Mouse (Mus musculus): Measurements from ENCODE around the gene 0610037L13Rik. TPM values are rescaled to one million over a fixed set of nuclear protein-coding genes. Genes with fewer than 3 reads are reported as not detected.
A peak's percentile ranks its signal among the peaks of the same experiment; 100 is the strongest.

Gene 0610037L13Rik
- polyA plus RNA-seq, 1 experiment from 2014 or later = 117 TPM

DNA sequence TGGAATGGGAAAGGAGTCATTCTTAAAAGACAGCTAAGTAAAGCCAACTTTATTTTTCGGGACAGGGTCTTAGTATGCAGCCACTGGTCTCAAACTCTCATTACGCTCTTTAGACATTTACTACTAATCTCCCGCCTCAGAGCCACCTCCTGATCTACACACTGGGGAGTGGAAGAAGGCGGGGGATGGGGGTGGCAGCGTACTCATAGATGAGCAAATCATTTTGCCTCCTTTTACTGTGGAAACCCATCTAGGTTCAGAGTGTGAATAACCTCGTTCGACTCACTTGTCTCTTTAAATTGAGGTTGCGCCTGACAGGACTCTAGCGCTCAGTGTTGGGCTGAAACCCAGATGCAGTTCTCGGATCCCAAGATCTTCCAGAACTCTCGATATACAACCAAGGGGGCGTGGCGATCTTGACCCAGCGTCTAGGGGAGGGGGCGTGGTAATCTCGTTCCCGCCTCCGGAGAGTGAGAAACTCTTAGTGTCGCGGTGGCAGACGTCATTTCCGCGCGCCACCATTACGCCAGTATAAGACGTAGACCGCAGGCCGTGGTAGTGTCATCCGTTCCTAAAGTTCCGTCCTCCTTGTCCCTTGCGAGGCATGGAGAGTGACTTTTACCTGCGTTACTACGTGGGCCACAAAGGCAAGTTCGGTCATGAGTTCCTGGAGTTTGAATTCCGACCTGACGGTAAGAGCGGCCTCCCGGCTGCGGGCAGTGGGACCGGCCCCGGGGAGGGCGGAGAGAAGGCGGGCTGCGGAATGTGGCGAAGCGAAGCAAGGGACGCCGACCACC, 10.2 kb upstream of the 0610037L13Rik start, which contains the start of gene Magoh:
Magoh (plus strand) TSS at position 502 of the 797 bp plus-strand sequence.
- DNase-seq (ENCODE audit: low spot score) = peak; percentile 95
- H3K27me3 ChIP-seq (ENCODE audit: low read depth, poor library complexity, severe bottlenecking) = no peaks in the 10 kb centered on the region
- peaks cover 15% of the 10 kb centered on the region for H3K4me1 ChIP-seq
- 4% methylated on average over 48 of the region's 48 CpGs for WGBS
- H3K27ac ChIP-seq = peak within 1 kb of the TSS; percentile 87
- no peaks in the 10 kb centered on the region for H3K9me3 ChIP-seq (replicated peaks)
- peak within 1 kb of the TSS; percentile 73 for H3K4me3 ChIP-seq
- peaks cover 35% of the 10 kb centered on the region for H3K36me3 ChIP-seq

DNA sequence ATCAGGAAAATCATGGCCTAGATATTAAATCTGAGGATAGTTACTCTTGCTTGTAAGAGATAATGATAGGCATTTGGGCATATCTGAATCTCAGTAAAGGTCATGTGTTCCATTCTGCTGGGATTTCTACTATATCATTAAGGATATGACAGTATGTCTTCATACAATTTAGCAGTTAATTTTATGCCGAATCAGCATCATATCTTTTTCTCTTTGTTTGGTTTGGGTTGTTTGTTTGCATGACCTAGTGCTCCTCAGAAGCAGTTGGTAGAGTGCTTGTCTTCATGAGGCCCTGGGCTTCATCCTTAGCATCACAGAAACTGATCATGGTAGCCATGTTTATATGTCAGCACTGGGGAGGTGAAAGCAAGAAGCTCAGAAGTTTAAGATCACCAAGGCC, 8.0 kb upstream of the 0610037L13Rik start:
- H3K27ac ChIP-seq = no peak overlapping the region
- H3K9me3 ChIP-seq (replicated peaks) = no peaks in the 10 kb centered on the region
- no peak overlapping the region for H3K4me3 ChIP-seq
- no peak for DNase-seq (ENCODE audit: low spot score)
- peaks cover 15% of the 10 kb centered on the region for H3K4me1 ChIP-seq
- H3K27me3 ChIP-seq (ENCODE audit: low read depth, poor library complexity, severe bottlenecking) = no peaks in the 10 kb centered on the region
- peaks cover 57% of the 10 kb centered on the region for H3K36me3 ChIP-seq
- WGBS = 94% methylated on average over 1 of the region's 1 CpGs

DNA sequence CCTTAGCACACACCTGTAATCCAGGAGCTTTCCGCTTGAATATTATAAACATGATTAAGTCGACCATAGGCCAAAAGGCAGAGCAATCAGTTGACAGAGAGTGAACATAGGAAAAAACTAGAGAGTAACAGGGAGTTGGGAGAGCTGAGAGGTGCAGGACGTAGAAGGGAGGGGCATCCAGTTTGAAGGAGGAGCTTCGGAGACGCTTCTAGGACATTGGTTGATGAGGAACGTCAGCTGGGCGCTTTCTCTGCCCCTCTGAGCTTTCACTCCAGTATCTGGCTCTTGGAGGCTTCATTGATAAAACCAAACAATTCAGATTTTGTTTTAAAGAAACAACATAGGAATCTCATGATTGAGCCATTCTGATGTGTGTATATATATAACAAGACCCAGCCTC, 3.2 kb upstream of the 0610037L13Rik start:
- H3K9me3 ChIP-seq (replicated peaks) = no peaks in the 10 kb centered on the region
- H3K36me3 ChIP-seq = peaks cover 74% of the 10 kb centered on the region
- H3K4me1 ChIP-seq = peaks cover 17% of the 10 kb centered on the region
- no peak overlapping the region for H3K27ac ChIP-seq
- no peak overlapping the region for H3K4me3 ChIP-seq
- no peaks in the 10 kb centered on the region for H3K27me3 ChIP-seq (ENCODE audit: low read depth, poor library complexity, severe bottlenecking)
- DNase-seq (ENCODE audit: low spot score) = no peak
- 82% methylated on average over 7 of the region's 7 CpGs for WGBS

DNA sequence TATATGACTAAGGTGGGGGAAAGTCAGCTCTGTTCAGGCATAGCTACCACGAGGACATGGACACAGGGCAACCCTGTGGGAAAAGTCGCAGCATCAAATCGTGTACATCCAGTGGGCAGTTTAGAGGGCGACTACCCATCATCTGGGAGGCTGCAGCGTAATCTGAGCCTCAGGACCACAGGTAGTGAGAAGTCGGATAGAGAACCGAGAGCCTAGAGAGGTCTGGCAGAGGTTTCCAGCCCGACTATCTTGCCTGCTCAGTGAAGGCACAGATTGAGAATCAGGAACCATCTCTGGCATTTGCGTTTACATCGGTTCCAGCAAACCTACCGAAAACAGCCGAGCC, 255 bp upstream of the 0610037L13Rik start:
- DNase-seq (ENCODE audit: low spot score) = no peak
- Histone ChIP-seq H3K4me3 (peak overlapping the region; percentile 68), H3K36me3 (peaks cover 74% of the 10 kb centered on the region), H3K9me3 (replicated peaks) (no peaks in the 10 kb centered on the region), H3K27me3 (ENCODE audit: low read depth, poor library complexity, severe bottlenecking) (no peaks in the 10 kb centered on the region), H3K27ac (peak overlapping the region; percentile 83), H3K4me1 (peaks cover 17% of the 10 kb centered on the region)
- 2% methylated on average over 12 of the region's 12 CpGs for WGBS

DNA sequence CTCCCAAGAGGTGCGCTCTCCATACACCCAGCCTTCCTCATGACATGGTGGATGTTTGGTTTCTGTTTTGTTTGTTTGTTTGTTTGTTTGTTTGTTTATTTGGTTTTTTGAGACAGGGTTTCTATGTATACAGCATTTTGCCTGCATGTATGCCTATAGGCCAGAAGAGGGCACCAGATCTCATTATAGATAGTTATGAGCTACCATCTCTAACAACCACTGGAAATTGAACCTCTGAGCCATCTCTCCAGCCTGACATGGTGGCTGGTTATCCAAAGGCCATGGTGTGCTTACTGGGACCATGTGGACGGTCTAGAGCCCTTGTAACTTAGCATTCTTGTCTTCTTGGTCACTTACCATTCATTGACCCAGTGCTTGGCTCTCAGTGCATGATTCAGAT, 3.0 kb downstream of the 0610037L13Rik start:
- H3K27me3 ChIP-seq (ENCODE audit: low read depth, poor library complexity, severe bottlenecking) = no peaks in the 10 kb centered on the region
- peaks cover 73% of the 10 kb centered on the region for H3K36me3 ChIP-seq
- H3K4me3 ChIP-seq = no peak overlapping the region
- no peak overlapping the region for H3K27ac ChIP-seq
- H3K4me1 ChIP-seq = peaks cover 17% of the 10 kb centered on the region
- DNase-seq (ENCODE audit: low spot score) = no peak
- 82% methylated on average over 2 of the region's 2 CpGs for WGBS
- no peaks in the 10 kb centered on the region for H3K9me3 ChIP-seq (replicated peaks)

DNA sequence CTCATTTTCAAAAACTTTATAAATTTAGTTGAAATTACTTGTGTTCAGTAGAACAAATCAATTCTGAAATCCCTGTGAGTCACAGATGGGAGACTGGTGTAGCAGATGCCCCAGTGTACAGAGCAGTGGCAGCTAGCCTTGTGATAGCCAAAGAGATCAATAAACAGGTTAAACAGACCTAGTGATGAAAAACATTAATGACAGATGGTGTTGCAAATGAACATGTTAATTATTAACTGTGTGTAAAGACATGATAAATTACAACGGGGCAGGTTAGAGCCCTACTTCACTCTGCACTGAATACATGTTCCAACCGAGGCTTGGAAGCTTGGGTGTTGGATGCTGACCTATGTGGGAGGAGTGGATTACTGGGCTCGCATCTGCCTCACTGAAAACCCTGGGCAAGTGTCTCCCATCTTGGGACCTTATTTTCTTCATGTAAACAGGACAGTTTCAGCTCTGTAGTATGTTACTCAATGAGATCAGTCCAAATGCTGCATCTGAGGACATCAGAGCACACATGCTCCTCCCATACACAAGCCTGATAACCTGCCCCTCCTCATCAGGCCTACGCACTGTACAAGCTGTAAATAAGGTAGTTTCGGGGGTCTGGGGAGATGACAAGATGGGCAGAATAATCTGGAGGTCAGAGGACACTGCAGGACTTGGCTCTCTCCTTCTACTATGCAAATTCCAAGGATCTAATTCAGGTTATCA, 9.8 kb downstream of the 0610037L13Rik start:
- no peaks in the 10 kb centered on the region for H3K9me3 ChIP-seq (replicated peaks)
- H3K27me3 ChIP-seq (ENCODE audit: low read depth, poor library complexity, severe bottlenecking) = no peaks in the 10 kb centered on the region
- H3K4me1 ChIP-seq = no peaks in the 10 kb centered on the region
- peaks cover 77% of the 10 kb centered on the region for H3K36me3 ChIP-seq
- 82% methylated on average over 5 of the region's 5 CpGs for WGBS
- DNase-seq (ENCODE audit: low spot score) = no peak
- no peak overlapping the region for H3K4me3 ChIP-seq
- no peak overlapping the region for H3K27ac ChIP-seq

DNA sequence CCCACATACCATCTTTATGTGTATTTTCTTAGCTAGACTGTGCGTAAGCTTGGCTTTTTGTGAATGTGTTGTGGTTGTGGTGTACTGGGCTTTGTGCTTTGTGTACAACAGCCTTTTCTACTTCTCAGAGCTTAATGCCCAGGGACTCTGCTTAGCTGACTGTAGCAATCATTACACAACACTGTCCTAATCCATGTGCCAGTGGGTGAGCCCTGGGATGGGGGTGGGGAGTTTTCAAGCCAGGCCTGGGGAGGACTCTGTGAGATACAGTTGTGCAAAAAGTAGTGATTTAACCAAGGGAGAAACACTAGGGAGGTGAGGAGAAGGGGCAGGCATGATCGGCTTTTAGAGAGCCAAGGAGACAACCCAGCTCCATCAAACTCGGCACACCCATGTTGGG, 10.6 kb downstream of the 0610037L13Rik start:
- Histone ChIP-seq H3K27me3 (ENCODE audit: low read depth, poor library complexity, severe bottlenecking) (no peaks in the 10 kb centered on the region), H3K36me3 (peaks cover 78% of the 10 kb centered on the region), H3K9me3 (replicated peaks) (no peaks in the 10 kb centered on the region), H3K27ac (no peak overlapping the region), H3K4me1 (no peaks in the 10 kb centered on the region), H3K4me3 (no peak overlapping the region)
- WGBS = 90% methylated on average over 3 of the region's 3 CpGs
- no peak for DNase-seq (ENCODE audit: low spot score)

DNA sequence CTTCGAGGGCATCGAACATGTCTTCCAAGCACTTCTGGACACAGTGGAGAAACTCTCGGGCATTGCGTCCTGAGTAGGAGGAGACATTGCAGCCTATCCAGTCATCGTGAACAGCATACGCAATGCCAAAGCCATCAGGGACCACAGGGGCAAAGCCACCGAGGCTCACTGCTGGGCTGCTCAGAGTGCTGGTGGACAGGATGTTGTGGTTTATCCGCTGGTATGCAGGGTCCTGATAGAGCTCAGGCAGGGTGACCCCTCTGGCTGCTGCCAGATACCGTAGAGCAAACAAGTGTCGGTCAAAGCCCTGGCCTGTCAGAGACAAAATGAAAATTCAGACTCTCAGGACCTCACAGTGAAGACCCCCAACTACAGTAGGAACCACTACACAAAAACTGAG, 14.6 kb downstream of the 0610037L13Rik start:
- peaks cover 72% of the 10 kb centered on the region for H3K36me3 ChIP-seq
- WGBS = 92% methylated on average over 10 of the region's 10 CpGs
- H3K27me3 ChIP-seq (ENCODE audit: low read depth, poor library complexity, severe bottlenecking) = no peaks in the 10 kb centered on the region
- H3K27ac ChIP-seq = no peak overlapping the region
- no peaks in the 10 kb centered on the region for H3K9me3 ChIP-seq (replicated peaks)
- no peak overlapping the region for H3K4me3 ChIP-seq
- H3K4me1 ChIP-seq = no peaks in the 10 kb centered on the region
- DNase-seq (ENCODE audit: low spot score) = no peak

DNA sequence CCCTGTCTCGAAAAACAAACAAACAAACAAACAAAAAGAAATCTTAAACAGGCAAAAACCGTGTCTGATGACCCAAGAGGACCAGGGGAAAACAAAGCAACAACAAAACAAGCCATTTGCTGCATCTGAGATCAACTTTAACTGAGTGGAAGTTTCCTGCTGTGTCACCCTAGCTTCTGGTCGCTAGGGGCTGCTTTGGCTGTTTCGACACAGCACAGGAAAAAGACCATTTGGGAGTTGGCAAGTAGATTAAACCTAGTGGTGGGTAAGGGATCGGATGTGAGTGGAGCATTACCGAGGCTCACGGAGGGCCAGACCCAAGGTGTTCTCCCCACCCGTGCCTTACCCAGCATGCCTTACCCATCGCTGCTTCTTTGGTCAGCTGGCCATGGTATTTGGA, 16.9 kb downstream of the 0610037L13Rik start:
- no peaks in the 10 kb centered on the region for H3K9me3 ChIP-seq (replicated peaks)
- H3K4me1 ChIP-seq = no peaks in the 10 kb centered on the region
- no peaks in the 10 kb centered on the region for H3K27me3 ChIP-seq (ENCODE audit: low read depth, poor library complexity, severe bottlenecking)
- WGBS = 94% methylated on average over 9 of the region's 9 CpGs
- no peak for DNase-seq (ENCODE audit: low spot score)
- H3K4me3 ChIP-seq = no peak overlapping the region
- peaks cover 81% of the 10 kb centered on the region for H3K36me3 ChIP-seq
- H3K27ac ChIP-seq = no peak overlapping the region

DNA sequence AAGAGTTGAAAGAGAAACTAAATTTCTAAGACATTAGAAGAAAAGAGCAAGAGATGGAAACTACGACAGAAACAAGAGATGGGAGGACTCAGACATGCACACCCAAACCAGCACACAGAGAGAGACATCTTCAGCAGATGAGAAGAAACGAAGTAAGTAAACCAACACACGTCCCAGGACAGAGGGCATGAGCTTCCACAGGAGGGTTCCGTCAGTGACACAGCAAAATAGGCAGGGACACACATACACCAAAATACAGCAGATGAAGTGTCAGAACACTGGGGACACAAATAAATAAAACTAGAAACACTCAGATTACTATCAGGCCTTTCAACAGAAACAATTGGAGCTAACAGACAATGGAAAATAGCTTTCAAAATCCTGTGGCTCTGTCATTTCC, 20.4 kb downstream of the 0610037L13Rik start:
- Histone ChIP-seq H3K27ac (no peak overlapping the region), H3K4me1 (peaks cover 4% of the 10 kb centered on the region; the same call in 1 of the 2 replicates), H3K4me3 (no peak overlapping the region), H3K9me3 (replicated peaks) (no peaks in the 10 kb centered on the region), H3K36me3 (peaks cover 82% of the 10 kb centered on the region), H3K27me3 (ENCODE audit: low read depth, poor library complexity, severe bottlenecking) (no peaks in the 10 kb centered on the region)
- no peak for DNase-seq (ENCODE audit: low spot score)
- 95% methylated on average over 4 of the region's 4 CpGs for WGBS

DNA sequence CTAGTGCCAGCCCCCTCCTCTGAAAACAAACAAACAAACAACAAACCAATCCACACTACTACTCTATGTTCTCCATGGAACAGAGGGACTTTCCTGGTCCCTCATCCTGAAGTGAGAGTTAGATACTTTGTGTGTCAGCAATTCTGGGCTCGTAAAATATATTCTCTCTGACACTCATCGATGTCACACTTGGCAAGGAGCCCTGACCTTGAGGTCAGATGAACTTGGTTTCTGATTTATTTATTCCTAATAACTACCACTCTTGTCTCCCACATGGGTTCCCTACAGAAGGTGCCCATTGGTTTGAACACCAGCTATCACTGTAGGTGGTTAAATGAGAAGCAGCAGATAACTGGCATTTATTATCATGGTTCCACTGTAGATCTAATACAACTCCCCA, 30.7 kb downstream of the 0610037L13Rik start:
- no peak overlapping the region for H3K27ac ChIP-seq
- no peaks in the 10 kb centered on the region for H3K9me3 ChIP-seq (replicated peaks)
- peaks cover 9% of the 10 kb centered on the region; the same call in 1 of the 2 replicates for H3K36me3 ChIP-seq
- no peak for DNase-seq (ENCODE audit: low spot score)
- WGBS = 98% methylated on average over 2 of the region's 2 CpGs
- H3K27me3 ChIP-seq (ENCODE audit: low read depth, poor library complexity, severe bottlenecking) = no peaks in the 10 kb centered on the region
- H3K4me1 ChIP-seq = peaks cover 14% of the 10 kb centered on the region
- no peak overlapping the region for H3K4me3 ChIP-seq

DNA sequence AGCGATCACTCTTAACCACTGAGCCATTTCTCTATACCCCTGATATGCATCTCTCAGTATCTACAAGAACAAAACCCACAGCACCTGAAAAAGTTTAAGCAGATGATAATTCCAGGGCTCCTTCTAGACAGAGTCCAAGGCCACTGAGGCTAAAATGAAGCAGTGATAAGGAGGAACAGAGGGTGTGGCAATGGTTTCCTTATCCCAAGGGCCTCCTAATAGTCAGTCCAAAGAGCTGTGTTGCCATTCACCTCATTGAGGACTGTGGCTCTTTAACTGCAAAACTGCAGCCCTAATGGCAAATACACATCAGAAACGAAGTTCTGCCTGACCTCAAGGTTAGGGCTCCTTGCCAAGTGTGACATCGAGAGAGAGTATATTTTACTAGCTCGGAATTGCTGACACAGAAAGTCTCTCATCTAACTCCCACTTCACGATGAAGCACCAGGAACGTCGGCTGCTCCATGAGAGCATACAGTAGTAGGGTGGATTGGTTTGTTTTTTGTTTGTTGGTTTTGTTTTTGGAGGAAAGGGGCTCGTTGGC, 31.6 kb downstream of the 0610037L13Rik start:
- no peaks in the 10 kb centered on the region for H3K27me3 ChIP-seq (ENCODE audit: low read depth, poor library complexity, severe bottlenecking)
- H3K4me3 ChIP-seq = no peak overlapping the region
- no peaks in the 10 kb centered on the region for H3K9me3 ChIP-seq (replicated peaks)
- DNase-seq (ENCODE audit: low spot score) = no peak
- peaks cover 9% of the 10 kb centered on the region; the same call in 1 of the 2 replicates for H3K36me3 ChIP-seq
- no peak overlapping the region for H3K27ac ChIP-seq
- peaks cover 14% of the 10 kb centered on the region for H3K4me1 ChIP-seq
- 91% methylated on average over 8 of the region's 8 CpGs for WGBS

DNA sequence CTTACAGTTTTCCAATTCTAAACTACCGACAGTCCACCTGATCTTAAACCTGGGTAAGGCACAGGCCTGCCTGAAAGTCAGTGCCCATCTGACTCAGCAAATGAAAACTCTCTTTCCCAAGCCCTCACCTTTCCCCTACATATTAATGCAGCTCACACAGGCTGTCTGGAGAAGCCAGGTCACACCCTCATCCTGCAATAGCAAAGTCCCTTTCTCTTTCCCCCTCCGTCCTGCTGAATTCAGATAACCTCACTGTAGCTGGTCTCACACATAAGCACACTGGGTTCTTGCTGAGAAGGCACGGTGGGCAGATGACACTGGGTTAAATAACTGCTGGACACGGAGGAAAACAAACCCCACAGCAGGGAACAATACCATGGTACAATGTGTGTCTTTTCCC, 32.3 kb downstream of the 0610037L13Rik start:
- no peak overlapping the region for H3K27ac ChIP-seq
- peaks cover 9% of the 10 kb centered on the region; the same call in 1 of the 2 replicates for H3K36me3 ChIP-seq
- H3K4me1 ChIP-seq = peaks cover 14% of the 10 kb centered on the region
- DNase-seq (ENCODE audit: low spot score) = no peak
- no peaks in the 10 kb centered on the region for H3K9me3 ChIP-seq (replicated peaks)
- no peaks in the 10 kb centered on the region for H3K27me3 ChIP-seq (ENCODE audit: low read depth, poor library complexity, severe bottlenecking)
- H3K4me3 ChIP-seq = no peak overlapping the region
- whole genome bisulfite sequencing = 83% methylated on average over 4 of the region's 4 CpGs

Measured in limb, embryonic 10.5 days (tissue).